Mouse (Mus musculus) embryonic facial prominence, embryonic 11.5 days (tissue): ENCODE measurements around the gene Kctd2. TPM values are rescaled to one million over a fixed set of nuclear protein-coding genes. Genes with fewer than 3 reads are reported as not detected.

Experiments
- microRNA-seq: library from miRNA; unstranded; fragments of <30 nt; microRNA quantifications from one replicate; pipeline ENCODE4, GENCODE M21; 2016; ENCODE audit warnings: borderline number of aligned reads
- polyA plus RNA-seq: library from polyadenylated mRNA; unstranded; fragments of >200 nt; fragmentation: Nextera tagmentation; extraction: Ambion mirVana; gene quantifications from 2 replicates; pipeline ENCODE4 v1.2.1, GENCODE M21; 2014

Kctd2 gene
- polyA plus RNA-seq, 1 experiment from 2014 or later = 21.0 TPM

Small RNA genes within 50 kb of the gene (microRNA-seq; reads per million reads assigned to microRNA genes)
- gene Mir3968 = 1.9 reads per million

Other genes starting within 250 kb of the Kctd2 start
- gene Tmem104, start 232.6 kb upstream of the Kctd2 start, polyA plus RNA-seq = 6.9 and 7.7 TPM in 2 replicates
- 15.5 and 19.5 TPM in 2 replicates for gene Nat9, start 232.3 kb upstream of the Kctd2 start, polyA plus RNA-seq
- 0.04 and 0.06 TPM in 2 replicates for gene Grin2c, start 152.9 kb upstream of the Kctd2 start, polyA plus RNA-seq
- gene Fdxr, start 143.1 kb upstream of the Kctd2 start, polyA plus RNA-seq = 12.4 and 12.5 TPM in 2 replicates
- gene Fads6, start 122.5 kb upstream of the Kctd2 start, polyA plus RNA-seq = 0.14 and 0.28 TPM in 2 replicates
- gene Otop2, start 113.0 kb upstream of the Kctd2 start, polyA plus RNA-seq = not detected in 2 replicates
- gene Ush1g, start 98.1 kb upstream of the Kctd2 start, polyA plus RNA-seq = not detected in 2 replicates
- not detected in 2 replicates for gene Otop3, start 85.4 kb upstream of the Kctd2 start, polyA plus RNA-seq
- 6.9 and 7.1 TPM in 2 replicates for gene Hid1, start 52.4 kb upstream of the Kctd2 start, polyA plus RNA-seq
- 15.2 and 15.7 TPM in 2 replicates for gene Cdr2l, start 38.2 kb upstream of the Kctd2 start, polyA plus RNA-seq
- gene Mrpl58, start 16.4 kb upstream of the Kctd2 start, polyA plus RNA-seq = 217 and 221 TPM in 2 replicates
- gene Atp5h, start 166 bp upstream of the Kctd2 start, polyA plus RNA-seq = 893 and 931 TPM in 2 replicates
- not detected in 2 replicates for gene Trim80, start 20.4 kb downstream of the Kctd2 start, polyA plus RNA-seq
- 0.22 TPM in 1 of 2 replicates, not detected in the other for gene Slc16a5, start 42.3 kb downstream of the Kctd2 start, polyA plus RNA-seq
- gene Armc7, start 55.5 kb downstream of the Kctd2 start, polyA plus RNA-seq = 8.1 and 8.7 TPM in 2 replicates
- 67.4 and 70.7 TPM in 2 replicates for gene Nt5c, start 71.7 kb downstream of the Kctd2 start, polyA plus RNA-seq
- 654 and 692 TPM in 2 replicates for gene Jpt1, start 94.3 kb downstream of the Kctd2 start, polyA plus RNA-seq
- 1,638 and 1,712 TPM in 2 replicates for gene Sumo2, start 116.1 kb downstream of the Kctd2 start, polyA plus RNA-seq
- 204 and 210 TPM in 2 replicates for gene Nup85, start 144.3 kb downstream of the Kctd2 start, polyA plus RNA-seq
- gene Mrps7, start 183.8 kb downstream of the Kctd2 start, polyA plus RNA-seq = 110 and 114 TPM in 2 replicates
- 13.6 and 17.0 TPM in 2 replicates for gene Gga3, start 183.9 kb downstream of the Kctd2 start, polyA plus RNA-seq
- gene Mif4gd, start 192.8 kb downstream of the Kctd2 start, polyA plus RNA-seq = 15.8 and 18.2 TPM in 2 replicates
- gene Slc25a19, start 208.2 kb downstream of the Kctd2 start, polyA plus RNA-seq = 19.9 and 20.2 TPM in 2 replicates